Mouse (Mus musculus) bone marrow macrophage, adult 2 months (primary cell): Measurements from ENCODE around the gene Chtf18.

Experiments
- CTCF ChIP-seq: IDR thresholded peaks from 2 replicates; pipeline ENCODE4 v1.5.1; 2012; ENCODE audit warnings: low read depth, mild to moderate bottlenecking, low read length, moderate library complexity
- POLR2A ChIP-seq: IDR thresholded peaks from 2 replicates; pipeline ENCODE4 v1.6.1; 2012; ENCODE audit warnings: mild to moderate bottlenecking, low read depth, low read length, borderline replicate concordance

DNA sequence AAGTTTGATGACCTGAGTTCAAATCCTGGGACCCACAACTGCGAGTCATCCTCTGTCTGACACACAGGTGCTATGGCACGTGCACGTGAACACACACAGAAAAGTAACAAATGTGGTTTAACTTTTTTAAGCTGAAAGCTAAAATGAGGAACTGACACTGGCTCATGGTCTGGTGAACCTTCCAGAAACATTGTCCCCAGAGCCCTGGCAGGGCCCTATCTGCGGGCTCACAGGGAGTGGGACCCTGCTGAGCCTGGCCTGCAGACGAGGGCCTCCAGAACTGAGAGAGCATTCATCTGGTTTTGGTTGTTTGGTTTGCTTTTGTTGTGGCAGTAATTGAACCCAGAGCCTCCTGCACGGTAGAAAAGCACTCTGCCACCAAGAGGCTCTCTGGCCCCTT lies 49.2 kb downstream of the Chtf18 start:
- TF ChIP-seq POLR2A (no peak), CTCF (no peak)
